Mouse (Mus musculus) bone marrow, adult 2 months (tissue): ENCODE measurements around the gene Banp. TPM values are rescaled to one million over a fixed set of nuclear protein-coding genes. Genes with fewer than 3 reads are reported as not detected.

Source experiments
- H3K27ac ChIP-seq: fragments of 200-500 bp; 2 replicates; pipeline ENCODE4 v1.5.1; 2012; ENCODE audit warnings: low read depth, mild to moderate bottlenecking, control low read depth, inconsistent platforms, low read length; ENCODE audit not compliant: control insufficient read depth, poor library complexity, insufficient read depth
- H3K4me1 ChIP-seq: fragments of 200-500 bp; 2 replicates; pipeline ENCODE4 v1.6.1; 2011; ENCODE audit warnings: low read length; ENCODE audit not compliant: control insufficient read depth, insufficient read depth
- H3K4me3 ChIP-seq: fragments of 200-500 bp; replicated peaks from 2 replicates; pipeline ENCODE3; 2011; ENCODE audit warnings: mild to moderate bottlenecking, low read depth, low read length, control low read depth; ENCODE audit not compliant: control insufficient read depth
- CTCF ChIP-seq: fragments of 200-500 bp; IDR thresholded peaks from 2 replicates; pipeline ENCODE4 v1.5.1; 2011; ENCODE audit warnings: low read length, control low read depth; ENCODE audit not compliant: control insufficient read depth, insufficient read depth
- POLR2A ChIP-seq: fragments of 200-500 bp; IDR thresholded peaks from 2 replicates; pipeline ENCODE4 v1.6.1; 2011; ENCODE audit warnings: low read depth, mild to moderate bottlenecking, control low read depth, low read length, borderline replicate concordance; ENCODE audit not compliant: control insufficient read depth
- WGBS: fragments of 180-500 bp; shearing (Covaris S2); methylation state at CpG from one replicate; pipeline ENCODE4 v1.1.7; 2018; 5-methylcytosine and 5-hydroxymethylcytosine counted together
- polyA plus RNA-seq: library from polyadenylated mRNA; stranded (reverse); fragments of >200 nt; gene quantifications from 2 replicates; pipeline ENCODE4 v1.2.4, GENCODE M21; 2011; ENCODE audit warnings: low replicate concordance; ENCODE audit not compliant: missing spikeins, insufficient read depth, insufficient read length

Banp gene
- polyA plus RNA-seq, 1 experiment = 30.1 TPM

DNA sequence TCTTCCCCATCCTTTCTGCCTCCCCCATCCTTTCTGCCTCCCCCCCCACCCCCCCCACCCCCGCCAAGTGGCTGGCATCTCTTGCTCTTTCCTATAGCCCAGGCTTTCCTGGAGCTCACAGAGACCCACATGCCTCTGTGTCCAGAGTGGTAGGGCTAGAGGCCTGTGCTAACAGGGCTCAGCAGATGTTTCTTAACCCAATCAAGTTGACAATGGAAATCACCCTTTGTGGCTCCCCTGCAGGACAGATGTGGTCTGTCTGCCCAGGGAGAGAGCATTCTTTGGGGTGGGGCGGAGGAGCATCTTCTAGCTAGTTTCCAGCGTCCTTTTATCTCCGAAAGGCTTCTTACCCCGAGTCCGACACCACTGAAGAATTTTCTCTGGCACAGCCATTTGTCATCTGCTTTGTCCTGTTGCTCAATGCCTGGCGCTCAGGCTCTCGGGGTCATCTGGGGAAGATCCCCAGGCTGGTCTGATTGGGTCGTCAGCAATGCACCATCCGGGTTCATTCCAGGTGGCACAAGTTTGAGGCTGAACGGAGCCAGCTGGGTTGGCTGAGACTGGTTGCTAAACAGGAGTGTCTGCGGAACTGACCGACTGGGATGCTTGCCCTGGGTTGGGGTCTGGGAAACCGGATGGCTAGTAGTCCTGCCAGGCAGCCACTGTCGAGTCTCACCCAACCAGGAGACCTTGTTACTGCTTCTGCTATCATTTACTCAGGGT, 118.4 kb downstream of the Banp start:
- 72% methylated on average over 15 of the region's 15 CpGs for WGBS
- TF ChIP-seq POLR2A (no peak), CTCF (no peak)
- no peaks in the 10 kb centered on the region for H3K4me1 ChIP-seq
- no peak overlapping the region for H3K4me3 ChIP-seq
- H3K27ac ChIP-seq = no peak overlapping the region

DNA sequence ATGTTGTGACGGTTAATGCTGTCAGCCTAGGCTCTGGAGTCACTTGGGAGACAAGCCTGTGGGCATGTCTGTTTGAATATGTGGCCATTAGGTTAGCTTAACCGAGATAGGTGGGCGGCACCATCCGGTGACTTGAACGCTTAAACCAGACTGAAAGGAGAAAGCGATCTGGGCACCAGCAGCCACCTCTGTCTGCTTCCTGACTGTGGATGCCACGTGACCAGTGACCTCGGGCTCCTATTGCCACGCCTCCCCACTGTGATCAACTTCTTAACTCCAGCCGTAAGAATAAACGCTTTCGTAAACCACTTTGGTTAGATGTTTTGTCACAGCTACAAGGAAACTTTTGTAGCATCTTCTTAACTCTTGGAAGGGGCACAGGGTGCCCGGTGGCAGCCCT, 119.1 kb downstream of the Banp start:
- Histone ChIP-seq H3K27ac (no peak overlapping the region), H3K4me3 (no peak overlapping the region), H3K4me1 (no peaks in the 10 kb centered on the region)
- WGBS = 49% methylated on average over 13 of the region's 13 CpGs
- TF ChIP-seq CTCF = no peak
- TF ChIP-seq POLR2A = no peak

DNA sequence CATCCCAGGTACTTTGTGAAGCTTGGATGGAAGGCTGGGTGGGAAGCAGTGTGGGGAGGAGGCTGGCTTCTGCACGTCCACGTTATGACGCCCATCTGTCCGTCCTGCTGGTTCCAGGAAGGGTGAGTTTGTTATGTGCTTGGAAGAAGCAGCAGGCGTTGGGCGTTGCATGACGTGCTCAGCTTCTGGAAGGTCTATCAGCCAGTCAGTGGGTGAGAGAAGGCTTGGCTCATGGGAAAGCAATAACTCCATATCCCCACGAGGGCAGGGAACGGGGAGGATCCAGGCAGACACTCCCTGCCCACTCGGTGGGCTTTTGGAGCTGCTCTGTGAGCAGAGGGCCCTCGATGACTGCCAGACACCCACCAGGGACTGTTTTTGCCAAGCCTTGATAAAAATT, 119.7 kb downstream of the Banp start:
- no peak overlapping the region for H3K27ac ChIP-seq
- H3K4me3 ChIP-seq = no peak overlapping the region
- TF ChIP-seq POLR2A = no peak
- TF ChIP-seq CTCF = no peak
- 80% methylated on average over 11 of the region's 11 CpGs for WGBS
- H3K4me1 ChIP-seq = no peaks in the 10 kb centered on the region

DNA sequence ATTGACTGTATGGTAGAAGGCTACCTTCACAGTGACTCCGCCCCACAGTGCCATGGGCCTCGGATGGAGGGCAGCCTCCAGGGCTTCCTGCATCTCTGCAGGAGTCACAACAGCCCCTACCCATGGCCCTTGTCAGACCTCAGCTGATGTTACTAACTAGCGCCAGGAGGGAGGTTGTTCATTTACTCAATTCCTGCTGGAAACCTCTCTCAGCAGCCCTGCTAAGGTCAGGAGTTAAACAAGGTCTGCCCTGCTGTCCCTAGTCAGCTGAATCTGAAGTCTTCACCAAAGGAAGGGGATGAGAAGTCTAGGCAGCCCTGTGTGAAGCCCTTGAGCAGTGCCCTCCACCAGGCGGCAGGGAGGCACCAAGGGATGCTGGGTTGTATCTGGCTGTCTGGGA, 121.6 kb downstream of the Banp start:
- WGBS = 65% methylated on average over 4 of the region's 4 CpGs
- H3K4me3 ChIP-seq = no peak overlapping the region
- no peak for TF ChIP-seq POLR2A
- no peak for TF ChIP-seq CTCF

GRCm38 (mm10) chr8:122073964-122074363, 124.4 kb downstream of the Banp start:
- 80% methylated on average over 9 of the region's 9 CpGs for WGBS
- Histone ChIP-seq H3K4me3 (no peak overlapping the region), H3K27ac (no peak overlapping the region), H3K4me1 (no peaks in the 10 kb centered on the region)
- TF ChIP-seq POLR2A = no peak
- TF ChIP-seq CTCF = no peak

More for the DNA sequence above, 121.6 kb downstream of the Banp start:
- H3K27ac ChIP-seq = no peak overlapping the region
- no peaks in the 10 kb centered on the region for H3K4me1 ChIP-seq

- WGBS = 68% methylated on average over 9 of the region's 9 CpGs
- H3K4me3 ChIP-seq = no peak overlapping the region
- H3K4me1 ChIP-seq = no peaks in the 10 kb centered on the region
- no peak overlapping the region for H3K27ac ChIP-seq
- TF ChIP-seq CTCF (no peak), POLR2A (no peak)
Measured at GRCm38 (mm10) chr8:122074442-122074841, 124.9 kb downstream of the Banp start.

DNA sequence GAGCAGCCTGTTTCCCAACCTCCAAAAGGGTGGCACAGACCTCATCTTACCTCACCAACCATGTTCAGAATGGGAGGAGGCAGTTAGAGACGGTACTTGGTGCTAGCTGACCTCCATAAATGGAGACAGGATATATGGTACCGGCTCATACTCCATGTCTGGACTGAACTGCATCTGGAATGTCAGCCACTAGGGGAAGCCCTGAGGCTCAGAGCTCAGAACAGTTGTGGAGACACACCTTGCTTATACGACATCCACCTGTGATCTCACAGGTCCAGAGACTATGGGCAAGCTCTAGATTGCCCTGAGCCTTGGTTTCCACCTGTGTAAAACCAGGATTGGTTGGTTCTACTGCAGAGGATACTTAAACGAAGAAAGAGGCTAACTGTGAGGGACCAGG, 125.4 kb downstream of the Banp start:
- H3K27ac ChIP-seq = no peak overlapping the region
- no peak overlapping the region for H3K4me3 ChIP-seq
- TF ChIP-seq POLR2A (no peak), CTCF (no peak)
- H3K4me1 ChIP-seq = no peaks in the 10 kb centered on the region
- WGBS = 54% methylated on average over 4 of the region's 4 CpGs

GRCm38 (mm10) chr8:122076183-122076842, 126.8 kb downstream of the Banp start:
- Histone ChIP-seq H3K4me1 (no peaks in the 10 kb centered on the region), H3K27ac (no peak overlapping the region), H3K4me3 (no peak overlapping the region)
- 48% methylated on average over 23 of the region's 23 CpGs for WGBS
- TF ChIP-seq POLR2A = no peak
- TF ChIP-seq CTCF = no peak
